ENCODE assay signal across 18 mouse cellular contexts in genomic region chr4:118112601-118113000, GRCm38 (mm10). TPM values are rescaled to one million over a fixed set of nuclear protein-coding genes. Genes with fewer than 3 reads are reported as not detected.
DNase-seq lines count a peak whose midpoint lies in the region; ATAC-seq lines count a peak whose summit lies in the region.
"Had no signal": no experiment of that assay in that cellular context is flagged by ENCODE, and none has a peak within 500 bp of the region (broad histone marks: within the 10 kb centered on the region; RNA-seq: fewer than 3 reads in every experiment).

No protein-coding gene starts in this region.

- peaks cover 5% of the 10 kb centered on the region; the same call in 1 of the 2 replicates for H3K36me3 ChIP-seq in hindbrain, embryonic 13.5 days
- no peaks in the 10 kb centered on the region for H3K36me3 ChIP-seq in hindbrain, embryonic 11.5 days (ENCODE audit: control insufficient read depth, insufficient read depth, low read length)
- peaks cover 23% of the 10 kb centered on the region for H3K36me3 ChIP-seq in megakaryocyte, embryonic 14.5 days (replicated peaks; ENCODE audit: low read length)
- H3K36me3 ChIP-seq: hindbrain, embryonic 15.5 days had no signal

- no peak overlapping the region for H3K4me2 ChIP-seq in hindbrain, embryonic 13.5 days
- H3K4me2 ChIP-seq in hindbrain, embryonic 11.5 days (replicated peaks; ENCODE audit: low read depth, low read length) = no peak overlapping the region
- H3K4me2 ChIP-seq: forebrain, embryonic 13.5 days; heart, embryonic 13.5 days; hindbrain, embryonic 15.5 days had no signal

- no peaks in the 10 kb centered on the region for H3K27me3 ChIP-seq in hindbrain, embryonic 13.5 days
- H3K27me3 ChIP-seq in hindbrain, embryonic 11.5 days (ENCODE audit: control insufficient read depth, insufficient read depth, low read length) = no peaks in the 10 kb centered on the region
- no peaks in the 10 kb centered on the region for H3K27me3 ChIP-seq in megakaryocyte, embryonic 14.5 days (replicated peaks)
- H3K27me3 ChIP-seq: forebrain, embryonic 13.5 days; heart, embryonic 13.5 days; hindbrain, embryonic 15.5 days had no signal

- WGBS in hindbrain, embryonic 13.5 days = 80% methylated on average over 12 of the region's 12 CpGs
- WGBS in hindbrain, embryonic 11.5 days = 84% methylated on average over 12 of the region's 12 CpGs

- ATAC-seq in frontal cortex, adult (ENCODE audit: low TSS enrichment) = peak; percentile 91
- no peak for ATAC-seq in hindbrain, embryonic 13.5 days (ENCODE audit: low FRiP score)
- ATAC-seq in hindbrain, embryonic 11.5 days (ENCODE audit: low FRiP score) = no peak
- no peak for ATAC-seq in megakaryocyte, adult 5-6 weeks (ENCODE audit: poor library complexity, severe bottlenecking)
- ATAC-seq: forebrain, embryonic 13.5 days; forebrain, postnatal 0 days; intestine, embryonic 16.5 days had no signal

- no peak overlapping the region for H3K9ac ChIP-seq in hindbrain, embryonic 13.5 days
- H3K9ac ChIP-seq in hindbrain, embryonic 11.5 days (ENCODE audit: low read depth, low read length) = no peak overlapping the region
- H3K9ac ChIP-seq: forebrain, embryonic 13.5 days; forebrain, postnatal 0 days; heart, embryonic 13.5 days; hindbrain, embryonic 15.5 days had no signal

- H3K27ac ChIP-seq in hindbrain, embryonic 13.5 days = 0 out of 2 replicates have a peak overlapping the region, but pooled peaks have one; percentile 25
- H3K27ac ChIP-seq in hindbrain, embryonic 11.5 days (ENCODE audit: low read depth, low read length) = no peak overlapping the region
- H3K27ac ChIP-seq: embryonic facial prominence, embryonic 10.5 days; forebrain, embryonic 13.5 days; heart, adult 2 months; heart, embryonic 13.5 days; hindbrain, embryonic 15.5 days had no signal

- no peak for DNase-seq in frontal cortex, postnatal 25 days (ENCODE audit: low spot score in 2 of 2)
- no peak for DNase-seq in hindbrain, embryonic 11.5 days (ENCODE audit: low spot score)
- peak; percentile 42 for DNase-seq in telencephalon, adult 2 months (ENCODE audit: low read depth, low spot score)
- DNase-seq: adrenal gland, adult 2 months; adrenal gland, postnatal 25 days; cerebellum, adult 8-10 months; forebrain, postnatal 0 days; gastrocnemius, postnatal 14 days; heart, adult 2 months had no signal

- peaks cover 13% of the 10 kb centered on the region for H3K4me1 ChIP-seq in hindbrain, embryonic 13.5 days (replicated peaks)
- no peaks in the 10 kb centered on the region for H3K4me1 ChIP-seq in hindbrain, embryonic 11.5 days (replicated peaks; ENCODE audit: control insufficient read depth, insufficient read depth, low read length)
- peaks cover 11% of the 10 kb centered on the region for H3K4me1 ChIP-seq in megakaryocyte, embryonic 14.5 days
- H3K4me1 ChIP-seq: forebrain, embryonic 13.5 days had no signal

- peaks cover 3% of the 10 kb centered on the region; the same call in 1 of the 2 replicates for H3K9me3 ChIP-seq in hindbrain, embryonic 13.5 days
- no peaks in the 10 kb centered on the region for H3K9me3 ChIP-seq in hindbrain, embryonic 11.5 days (ENCODE audit: control insufficient read depth, low read length)
- peaks cover 51% of the 10 kb centered on the region for H3K9me3 ChIP-seq in megakaryocyte, embryonic 14.5 days
- H3K9me3 ChIP-seq: embryonic facial prominence, embryonic 10.5 days; forebrain, embryonic 13.5 days; heart, embryonic 13.5 days; hindbrain, embryonic 15.5 days had no signal

- H3K4me3 ChIP-seq in hindbrain, embryonic 13.5 days = no peak overlapping the region
- no peak overlapping the region for H3K4me3 ChIP-seq in hindbrain, embryonic 11.5 days (ENCODE audit: low read depth, low read length)
- H3K4me3 ChIP-seq in megakaryocyte, embryonic 14.5 days (replicated peaks) = peak overlapping the region; percentile 6
- H3K4me3 ChIP-seq: embryonic facial prominence, embryonic 10.5 days; forebrain, embryonic 13.5 days; heart, adult 2 months; heart, embryonic 13.5 days; hindbrain, embryonic 15.5 days had no signal

RNA-seq across cellular contexts. Expression of gene St3gal3, which starts 22.1 kb away (rescaled TPM):
- 10.5 and 10.8 TPM in 2 replicates for polyA plus RNA-seq in hindbrain, embryonic 13.5 days (2015; fragmentation: Nextera tagmentation; extraction: Ambion mirVana)
- 5.5 and 6.0 TPM in 2 replicates for polyA plus RNA-seq in hindbrain, embryonic 11.5 days (2014; fragmentation: Nextera tagmentation; extraction: Ambion mirVana)
- polyA plus RNA-seq in megakaryocyte, embryonic 14.5 days (2012; ENCODE audit: insufficient read depth, low replicate concordance) = 6.7 and 17.4 TPM in 2 replicates
- 5.3 and 7.3 TPM in 2 replicates for total RNA-seq in megakaryocyte, adult 5-6 weeks (2015)
- 6.6 and 7.2 TPM in 2 replicates for total RNA-seq in megakaryocyte, adult 5-6 weeks (2017)
